Mouse (Mus musculus): ENCODE data around the gene Gm17018.

DNA sequence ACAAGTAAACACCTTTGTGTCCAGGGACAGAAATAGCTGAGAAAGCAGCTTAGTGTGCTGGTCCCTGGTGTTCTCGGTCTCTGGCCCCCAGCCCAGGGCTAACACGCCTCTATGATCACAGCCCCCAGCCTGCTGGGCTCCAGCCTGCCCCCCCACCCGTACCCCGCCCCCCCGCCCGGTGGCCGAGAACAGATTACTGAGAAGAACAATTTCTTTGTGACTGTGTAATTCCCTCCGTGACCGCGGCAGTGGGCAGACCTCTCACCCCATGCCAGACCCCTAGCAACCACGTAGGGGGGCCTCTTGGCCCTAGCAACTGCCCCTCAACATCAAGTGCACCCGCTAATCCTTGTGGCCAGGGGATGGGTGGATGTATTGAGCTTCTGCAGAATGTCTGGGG lies 19.8 kb downstream of the Gm17018 start:
- TF ChIP-seq POLR2A (IDR thresholded peaks at IDR 0.05; ENCODE audit: low read depth, low read length), result no peak
- TF ChIP-seq CTCF (conservative IDR thresholded peaks at IDR 0.05; ENCODE audit: insufficient read depth, insufficient read length, low read depth, low read length), result no peak
